Mouse (Mus musculus): ENCODE results near the gene Amph.

- TF ChIP-seq CTCF (IDR thresholded peaks at IDR 0.05; ENCODE audit: borderline replicate concordance, control insufficient read depth, extremely low read depth, insufficient read depth, low read length, poor library complexity), result no peak
- no peak for TF ChIP-seq POLR2A (IDR thresholded peaks at IDR 0.05; ENCODE audit: control insufficient read depth, extremely low read depth, insufficient read depth, low read length, poor library complexity)
Measured at GRCm38 (mm10) chr13:19109331-19109730, 161.3 kb downstream of the Amph start.

All from thymus, adult 2 months (tissue).